Mouse (Mus musculus) forebrain, embryonic 12.5 days (tissue): Measurements from ENCODE around the gene Sox12. TPM values are rescaled to one million over a fixed set of nuclear protein-coding genes. Genes with fewer than 3 reads are reported as not detected.
"Not testable (repeated sequence)": the region's sequence is repeated elsewhere in the genome, so short reads cannot be mapped to it uniquely, and the experiment has no call there.

Source experiments
- ATAC-seq: fragments of 200-750 bp; cut with Nextera tagmentation; 2 replicates; pipeline ENCODE4 v1.8.0; 2017; ENCODE audit warnings: moderate TSS enrichment; ENCODE audit not compliant: low FRiP score
- H3K27ac ChIP-seq: fragments of 300-500 bp; sonication (generic); 2 replicates; pipeline ENCODE4 v1.5.1; 2016; ENCODE audit warnings: mild to moderate bottlenecking
- H3K27me3 ChIP-seq: fragments of 300-500 bp; sonication (generic); 2 replicates; pipeline ENCODE4 v1.6.1; 2016; ENCODE audit warnings: mild to moderate bottlenecking
- H3K36me3 ChIP-seq: fragments of 300-500 bp; sonication (generic); replicated peaks from 2 replicates; pipeline ENCODE4 v1.6.1; 2016; ENCODE audit warnings: mild to moderate bottlenecking
- H3K4me1 ChIP-seq: fragments of 300-500 bp; sonication (generic); 2 replicates; pipeline ENCODE4 v1.6.1; 2016
- H3K4me2 ChIP-seq: fragments of 300-500 bp; sonication (generic); 2 replicates; pipeline ENCODE4 v1.6.1; 2016; ENCODE audit warnings: mild to moderate bottlenecking, moderate library complexity
- H3K4me3 ChIP-seq: fragments of 300-500 bp; sonication (generic); replicated peaks from 2 replicates; pipeline ENCODE4 v1.5.1; 2016; ENCODE audit warnings: mild to moderate bottlenecking
- H3K9ac ChIP-seq: fragments of 300-500 bp; sonication (generic); 2 replicates; pipeline ENCODE4 v1.6.1; 2016; ENCODE audit warnings: mild to moderate bottlenecking
- H3K9me3 ChIP-seq: fragments of 300-500 bp; sonication (generic); 2 replicates; pipeline ENCODE4 v1.6.1; 2016
- WGBS: fragments of 180-500 bp; shearing (Covaris S2); methylation state at CpG from one replicate; pipeline ENCODE4 v1.1.7; 2016; 5-methylcytosine and 5-hydroxymethylcytosine counted together
- polyA plus RNA-seq: library from polyadenylated mRNA; unstranded; fragments of >200 nt; fragmentation: Nextera tagmentation; extraction: Ambion mirVana; gene quantifications from 2 replicates; pipeline ENCODE4 v1.2.1, GENCODE M21; 2016

Sox12 gene
- polyA plus RNA-seq, 1 experiment from 2014 or later: 19.3 TPM

DNA sequence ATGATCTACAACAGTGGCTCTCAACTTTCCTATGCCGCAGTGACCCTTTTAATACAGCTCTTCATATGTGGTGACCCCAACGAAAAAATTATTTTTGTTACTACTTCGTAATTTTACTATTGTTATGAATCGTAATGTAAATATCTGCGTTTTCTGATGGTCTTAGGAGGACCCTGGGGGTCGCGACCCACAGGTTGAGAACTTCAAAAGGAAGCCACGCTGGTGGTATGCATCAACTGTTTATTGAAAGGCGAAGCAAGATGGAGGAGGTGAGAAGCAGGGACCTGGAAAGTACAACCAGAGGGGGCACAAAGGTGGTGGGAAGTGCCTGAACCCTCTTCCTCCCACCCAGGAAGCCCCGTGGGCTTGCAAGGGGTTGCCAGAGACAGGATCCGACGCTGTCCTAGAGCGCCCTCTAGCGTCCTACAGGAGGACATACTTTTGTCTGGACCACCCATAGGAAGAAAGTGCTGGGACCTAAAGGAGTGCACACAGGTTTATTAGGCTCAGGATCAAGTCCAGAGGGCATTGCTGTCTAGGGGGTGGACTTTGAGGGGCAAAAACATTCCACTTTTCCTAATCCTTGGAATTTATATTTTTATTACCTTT lies 29.2 kb downstream of the Sox12 start:
- no peak overlapping the region for H3K27ac ChIP-seq
- no peaks in the 10 kb centered on the region for H3K36me3 ChIP-seq
- ATAC-seq: peak; percentile 44; the same call in 1 of the 2 replicates
- H3K9me3 ChIP-seq: no peaks in the 10 kb centered on the region
- 0 out of 2 replicates have a peak, but pooled peaks cover 5% of the 10 kb centered on the region for H3K27me3 ChIP-seq
- H3K9ac ChIP-seq: no peak overlapping the region
- peaks cover 4% of the 10 kb centered on the region; the same call in 1 of the 2 replicates for H3K4me1 ChIP-seq
- no peak overlapping the region for H3K4me3 ChIP-seq
- H3K4me2 ChIP-seq: peak overlapping the region; percentile 31; the same call in 1 of the 2 replicates
- 28% methylated on average over 14 of the region's 14 CpGs for WGBS

DNA sequence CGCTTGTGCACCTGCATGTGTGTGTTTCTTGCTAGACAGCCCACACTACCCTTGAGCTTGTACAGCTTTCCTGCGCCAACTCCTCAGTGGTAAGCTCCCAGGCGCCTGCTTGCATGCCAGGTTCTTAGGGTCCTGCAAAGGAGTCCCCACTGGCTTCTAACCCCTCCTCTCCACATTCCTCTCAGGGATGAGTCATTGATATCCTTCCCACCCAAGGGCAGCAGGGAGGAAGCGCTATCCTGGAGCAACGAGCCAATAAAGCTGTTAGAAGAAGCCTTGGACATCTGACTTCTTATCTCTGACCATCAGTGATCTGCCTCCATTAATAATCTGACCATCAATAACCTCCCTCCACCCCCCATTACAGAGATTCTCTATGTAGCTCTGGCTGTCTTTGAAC lies 29.9 kb downstream of the Sox12 start:
- 86% methylated on average over 5 of the region's 5 CpGs for WGBS
- Histone ChIP-seq H3K4me1 (peaks cover 5% of the 10 kb centered on the region; the same call in 1 of the 2 replicates), H3K27ac (no peak overlapping the region), H3K4me2 (no peak overlapping the region), H3K9ac (no peak overlapping the region), H3K27me3 (0 out of 2 replicates have a peak, but pooled peaks cover 5% of the 10 kb centered on the region), H3K4me3 (no peak overlapping the region), H3K9me3 (no peaks in the 10 kb centered on the region), H3K36me3 (no peaks in the 10 kb centered on the region)
- ATAC-seq: no peak

DNA sequence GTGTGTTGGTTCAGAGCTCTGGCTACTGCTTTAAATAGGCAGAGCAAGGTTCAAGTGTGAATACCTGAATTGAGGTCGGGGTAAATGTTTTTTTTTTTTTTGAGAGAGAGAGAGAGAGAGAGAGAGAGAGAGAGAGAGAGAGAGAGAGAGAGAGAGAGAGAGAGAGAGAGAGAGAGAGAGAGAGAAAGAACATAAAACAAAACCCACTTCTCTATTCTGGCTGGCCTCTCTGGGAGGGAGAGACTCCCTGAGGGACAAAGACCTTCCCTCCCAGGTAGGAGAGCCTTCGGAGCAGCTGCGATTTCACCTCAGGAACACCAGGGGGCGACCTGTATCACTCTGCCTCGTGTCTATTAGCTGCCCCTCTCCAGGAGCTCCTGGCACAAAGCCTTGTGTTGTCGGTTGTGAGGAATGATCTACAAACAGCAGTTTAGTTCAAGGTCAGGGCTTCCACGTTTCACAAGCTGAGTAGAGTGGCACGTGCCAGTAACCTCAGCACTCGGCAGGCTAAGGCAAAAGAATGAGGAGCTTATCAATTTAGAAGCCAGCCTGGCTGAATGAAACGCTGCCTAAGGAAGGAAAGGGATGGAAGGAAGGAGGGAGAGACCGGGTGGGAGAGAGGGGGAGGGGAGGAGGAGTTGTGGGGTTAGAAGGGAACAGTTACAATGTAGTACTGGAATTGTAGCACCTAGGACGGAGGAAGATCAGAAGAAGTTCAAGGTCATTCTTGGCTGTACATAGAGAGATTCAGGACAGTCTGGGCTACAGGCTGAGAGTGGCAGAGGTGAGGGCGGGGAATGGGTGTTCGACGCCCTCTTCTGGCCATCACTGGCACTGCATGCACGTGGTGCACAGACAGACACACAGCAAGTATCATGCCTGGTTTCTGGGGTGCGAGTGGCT lies 34.4 kb downstream of the Sox12 start:
- 11% methylated on average over 17 of the region's 17 CpGs for WGBS
- Histone ChIP-seq H3K9ac (no peak overlapping the region; the same call in 1 of the 2 replicates), H3K27ac (peak overlapping the region; percentile 74)

DNA sequence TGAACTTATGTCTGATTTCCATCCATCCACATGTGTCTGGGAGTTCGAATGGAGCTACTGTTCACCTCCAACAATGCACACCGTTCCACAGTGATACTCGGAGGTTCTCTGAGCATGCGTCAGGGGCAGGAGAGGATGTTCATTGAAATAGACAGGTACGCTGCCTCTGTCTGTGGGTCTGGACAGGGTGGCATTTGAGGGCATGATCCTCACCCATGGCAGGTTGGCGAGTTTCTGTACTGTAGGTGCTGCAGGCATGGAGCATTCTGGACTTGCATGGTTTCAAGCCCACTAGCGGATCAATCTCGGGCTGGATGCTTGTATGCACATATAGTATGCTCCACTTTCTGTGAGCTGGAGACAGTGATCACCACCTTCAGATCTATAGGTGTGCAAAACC lies 36.7 kb downstream of the Sox12 start:
- no peaks in the 10 kb centered on the region for H3K36me3 ChIP-seq
- no peak for ATAC-seq
- H3K27me3 ChIP-seq: 0 out of 2 replicates have a peak, but pooled peaks cover 3% of the 10 kb centered on the region
- no peak overlapping the region for H3K4me3 ChIP-seq
- no peak overlapping the region for H3K4me2 ChIP-seq
- no peaks in the 10 kb centered on the region for H3K9me3 ChIP-seq
- no peak overlapping the region for H3K9ac ChIP-seq
- no peak overlapping the region for H3K27ac ChIP-seq
- peaks cover 5% of the 10 kb centered on the region; the same call in 1 of the 2 replicates for H3K4me1 ChIP-seq
- 87% methylated on average over 8 of the region's 8 CpGs for WGBS

More for the DNA sequence above, 34.4 kb downstream of the Sox12 start:
- H3K4me2 ChIP-seq: peak overlapping the region; percentile 38
- H3K4me1 ChIP-seq: peaks cover 5% of the 10 kb centered on the region; the same call in 1 of the 2 replicates
- no peaks in the 10 kb centered on the region for H3K36me3 ChIP-seq
- H3K9me3 ChIP-seq: no peaks in the 10 kb centered on the region
- H3K4me3 ChIP-seq: peak overlapping the region; percentile 4
- H3K27me3 ChIP-seq: 0 out of 2 replicates have a peak, but pooled peaks cover 8% of the 10 kb centered on the region
- ATAC-seq: peak; percentile 69

DNA sequence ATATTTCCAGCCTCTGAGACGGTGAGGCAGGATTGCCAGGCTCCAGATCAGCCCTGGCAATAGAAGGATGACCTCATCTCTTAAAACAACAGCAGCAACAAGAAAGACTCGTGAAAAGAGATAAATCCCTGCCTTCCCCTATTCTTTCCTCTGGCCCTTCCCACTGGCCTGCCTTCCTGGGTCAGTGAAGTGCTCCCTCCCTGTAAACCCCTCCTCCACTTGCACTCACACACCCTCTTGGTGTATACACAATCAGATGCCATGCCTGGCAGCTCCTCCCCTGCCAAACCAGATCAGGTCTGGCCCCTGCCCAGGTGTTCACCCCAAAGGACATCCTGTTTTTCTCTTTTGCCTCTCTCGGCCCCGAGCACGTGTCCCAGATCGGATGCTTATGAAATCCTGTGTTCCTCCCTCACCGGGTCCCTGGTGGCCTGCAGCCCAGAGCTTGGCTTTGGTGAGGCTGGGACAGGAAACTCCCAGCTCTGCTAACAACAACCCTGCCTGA lies 37.5 kb downstream of the Sox12 start:
- WGBS: 57% methylated on average over 7 of the region's 7 CpGs
- H3K4me2 ChIP-seq: no peak overlapping the region
- peaks cover 5% of the 10 kb centered on the region; the same call in 1 of the 2 replicates for H3K4me1 ChIP-seq
- H3K27me3 ChIP-seq: 0 out of 2 replicates have a peak, but pooled peaks cover 3% of the 10 kb centered on the region
- no peak overlapping the region for H3K4me3 ChIP-seq
- H3K9me3 ChIP-seq: no peaks in the 10 kb centered on the region
- ATAC-seq: no peak
- H3K36me3 ChIP-seq: no peaks in the 10 kb centered on the region
- no peak overlapping the region for H3K9ac ChIP-seq
- no peak overlapping the region for H3K27ac ChIP-seq

DNA sequence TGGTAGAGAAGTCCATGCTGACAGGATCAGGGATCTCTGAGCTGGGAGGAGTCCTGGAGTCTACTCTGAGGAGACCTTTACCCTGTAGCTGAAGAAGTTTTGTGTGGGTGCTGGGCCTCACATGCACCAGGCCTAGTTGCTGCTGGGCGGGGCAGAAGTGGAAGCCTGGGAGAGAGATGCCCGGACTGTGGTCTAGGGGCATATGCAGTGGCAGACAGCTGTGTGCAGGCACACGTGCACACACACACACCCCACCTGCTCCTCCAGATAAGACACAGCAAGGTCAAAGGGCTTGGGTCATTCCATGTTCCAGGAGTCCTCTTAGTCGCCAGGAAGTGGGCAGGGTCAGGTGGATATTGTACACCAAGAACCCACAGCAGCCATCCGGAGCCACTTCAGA lies 38.2 kb downstream of the Sox12 start:
- Histone ChIP-seq H3K36me3 (no peaks in the 10 kb centered on the region), H3K4me2 (no peak overlapping the region), H3K27ac (no peak overlapping the region), H3K9ac (no peak overlapping the region), H3K4me3 (no peak overlapping the region), H3K9me3 (no peaks in the 10 kb centered on the region), H3K4me1 (peaks cover 5% of the 10 kb centered on the region; the same call in 1 of the 2 replicates), H3K27me3 (0 out of 2 replicates have a peak, but pooled peaks cover 3% of the 10 kb centered on the region)
- ATAC-seq: no peak
- 82% methylated on average over 5 of the region's 5 CpGs for WGBS

DNA sequence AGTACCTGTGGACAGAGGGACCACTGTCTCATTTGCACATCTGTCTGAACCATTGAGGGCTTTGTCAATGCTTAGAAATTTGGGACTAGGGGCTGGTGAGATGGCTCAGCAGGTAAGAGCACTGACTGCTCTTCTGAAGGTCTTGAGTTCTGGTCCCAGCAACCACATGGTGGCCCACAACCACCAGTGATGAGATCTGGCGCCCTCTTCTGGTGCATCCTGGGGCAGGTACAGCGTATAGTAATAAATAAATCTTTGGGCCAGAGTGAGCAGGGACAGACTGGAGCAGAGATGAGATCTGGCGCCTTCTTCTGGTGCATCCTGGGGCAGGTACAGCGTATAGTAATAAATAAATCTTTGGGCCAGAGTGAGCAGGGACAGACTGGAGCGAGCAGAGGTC lies 38.9 kb downstream of the Sox12 start:
- not testable (repeated sequence) for H3K9me3 ChIP-seq, H3K4me1 ChIP-seq, H3K4me2 ChIP-seq, H3K9ac ChIP-seq, H3K4me3 ChIP-seq, H3K27ac ChIP-seq, H3K27me3 ChIP-seq, H3K36me3 ChIP-seq, ATAC-seq
- WGBS: 78% methylated on average over 5 of the region's 5 CpGs

DNA sequence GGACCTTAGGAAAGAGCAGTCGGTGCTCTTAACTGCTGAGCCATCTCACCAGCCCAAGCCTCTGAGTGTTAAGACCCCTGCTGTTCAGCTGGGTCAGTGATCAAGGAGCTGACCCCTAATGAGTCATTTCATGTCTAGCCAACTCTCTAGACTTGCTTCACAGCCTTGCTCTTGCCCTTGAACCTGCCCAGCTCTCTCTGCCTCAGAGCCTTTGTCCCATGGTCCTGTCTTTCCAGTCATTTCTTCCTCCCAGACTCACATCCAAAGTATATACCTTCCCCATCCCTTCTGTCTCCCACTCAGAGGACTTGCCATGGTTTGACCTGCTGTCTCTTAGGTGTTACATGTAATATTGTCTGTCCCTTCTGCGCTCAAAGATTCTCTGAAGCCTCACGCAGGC lies 40.6 kb downstream of the Sox12 start:
- Histone ChIP-seq H3K9me3 (no peaks in the 10 kb centered on the region), H3K27me3 (0 out of 2 replicates have a peak, but pooled peaks cover 3% of the 10 kb centered on the region), H3K4me2 (no peak overlapping the region), H3K4me1 (no peaks in the 10 kb centered on the region; the same call in 1 of the 2 replicates), H3K36me3 (no peaks in the 10 kb centered on the region), H3K4me3 (no peak overlapping the region), H3K27ac (no peak overlapping the region), H3K9ac (no peak overlapping the region)
- WGBS: 92% methylated on average over 3 of the region's 3 CpGs
- ATAC-seq: no peak

DNA sequence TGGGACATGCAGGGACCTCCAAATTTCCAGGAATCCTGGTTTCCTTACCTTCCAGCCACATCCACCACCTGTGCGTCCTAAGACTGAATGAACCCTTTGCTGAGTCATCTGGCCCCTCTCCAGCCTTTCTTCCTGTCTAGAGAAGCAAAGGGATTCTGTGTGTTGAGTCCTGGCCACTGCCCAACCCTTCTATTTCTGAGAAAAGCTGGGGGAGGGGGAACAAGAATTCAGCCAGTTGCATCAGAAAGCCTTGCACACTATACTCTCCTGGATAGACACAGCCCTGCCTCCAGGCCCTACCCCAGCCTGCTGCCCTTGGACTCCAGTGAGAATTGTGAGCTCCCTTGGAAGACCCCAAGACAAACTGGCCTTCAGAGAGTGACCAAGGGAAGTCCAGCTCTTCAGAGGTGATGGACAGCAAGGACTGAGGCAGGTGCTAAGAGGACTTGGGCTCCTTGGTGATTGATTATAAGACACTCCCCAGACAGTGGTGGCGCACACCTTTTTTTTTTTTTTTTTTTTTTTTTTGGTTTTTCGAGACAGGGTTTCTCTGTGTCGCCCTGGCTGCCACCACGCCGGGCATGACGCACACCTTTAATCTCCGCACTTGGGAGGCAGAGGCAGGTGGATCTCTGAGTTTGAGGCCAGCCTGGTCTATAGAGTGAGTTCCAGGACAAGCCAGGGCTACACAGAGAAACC lies 47.9 kb downstream of the Sox12 start:
- 91% methylated on average over 8 of the region's 8 CpGs for WGBS
- Histone ChIP-seq H3K9ac (no peak overlapping the region), H3K4me1 (no peaks in the 10 kb centered on the region)

DNA sequence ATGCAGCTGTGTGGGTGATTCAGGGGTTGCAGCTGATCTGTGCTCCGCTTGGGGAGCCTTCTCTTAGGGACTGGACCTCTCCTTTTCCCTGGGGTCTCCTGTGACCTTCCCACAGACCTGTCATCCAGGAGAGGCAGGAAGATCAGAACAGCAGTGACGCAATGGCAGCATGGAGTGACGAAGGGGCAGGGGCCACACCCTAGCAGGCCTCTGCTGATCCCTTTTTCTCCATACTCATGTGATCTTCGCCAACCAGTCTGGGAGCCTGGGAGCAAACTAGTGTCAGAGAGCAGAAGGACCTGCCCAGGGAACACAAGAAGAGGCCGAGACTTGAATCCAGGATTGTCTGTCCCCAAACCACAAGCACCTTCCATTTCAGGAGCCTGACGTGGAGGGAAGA lies 48.7 kb downstream of the Sox12 start:
- Histone ChIP-seq H3K4me2 (no peak overlapping the region), H3K9ac (no peak overlapping the region), H3K27me3 (peaks cover 16% of the 10 kb centered on the region), H3K27ac (no peak overlapping the region), H3K4me3 (no peak overlapping the region), H3K4me1 (peaks cover 4% of the 10 kb centered on the region), H3K9me3 (no peaks in the 10 kb centered on the region), H3K36me3 (no peaks in the 10 kb centered on the region)
- no peak for ATAC-seq
- 89% methylated on average over 6 of the region's 6 CpGs for WGBS

More for the DNA sequence above, 47.9 kb downstream of the Sox12 start:
- Histone ChIP-seq H3K27ac (no peak overlapping the region), H3K4me2 (no peak overlapping the region), H3K36me3 (no peaks in the 10 kb centered on the region), H3K9me3 (no peaks in the 10 kb centered on the region), H3K27me3 (peaks cover 9% of the 10 kb centered on the region), H3K4me3 (no peak overlapping the region)
- no peak for ATAC-seq

DNA sequence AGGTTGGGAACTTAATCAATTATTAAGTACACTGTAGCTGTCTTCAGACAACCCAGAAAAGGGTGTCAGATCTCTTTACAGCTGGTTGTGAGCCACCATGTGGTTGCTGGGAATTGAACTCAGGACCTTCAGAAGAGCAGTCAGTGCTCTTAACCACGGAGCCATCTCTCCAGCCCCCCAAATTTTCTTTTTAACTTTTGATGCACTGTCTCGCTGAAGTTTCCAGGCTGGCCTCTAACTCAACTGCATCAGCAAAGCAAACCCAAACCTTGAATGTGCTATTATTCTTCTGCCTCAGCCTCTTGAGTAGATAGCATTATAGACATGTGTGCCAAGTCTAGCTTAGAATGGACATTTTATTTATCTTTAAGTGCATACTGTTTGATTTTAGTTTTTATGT lies 50.1 kb downstream of the Sox12 start:
- no peak overlapping the region for H3K4me3 ChIP-seq
- no peak overlapping the region for H3K9ac ChIP-seq
- H3K4me1 ChIP-seq: peaks cover 16% of the 10 kb centered on the region
- no peak overlapping the region for H3K4me2 ChIP-seq
- H3K9me3 ChIP-seq: no peaks in the 10 kb centered on the region
- no peaks in the 10 kb centered on the region for H3K36me3 ChIP-seq
- H3K27ac ChIP-seq: no peak overlapping the region
- ATAC-seq: no peak
- 82% methylated on average over 2 of the region's 2 CpGs for WGBS
- peaks cover 21% of the 10 kb centered on the region for H3K27me3 ChIP-seq
